Comparison of ENCODE assay signal across 17 mouse cellular contexts in genomic region chr13:73680394-73680793, GRCm38 (mm10). TPM values are rescaled to one million over a fixed set of nuclear protein-coding genes. Genes with fewer than 3 reads are reported as not detected.
DNase-seq lines count a peak whose midpoint lies in the region; ATAC-seq and TF ChIP-seq lines count a peak whose summit lies in the region.
"Had no signal": no experiment of that assay in that cellular context is flagged by ENCODE, and none has a peak within 500 bp of the region (broad histone marks: within the 10 kb centered on the region; RNA-seq: fewer than 3 reads in every experiment).

No protein-coding gene starts in this region.

- H3K4me2 ChIP-seq in liver, embryonic 12.5 days: no peak overlapping the region
- no peak overlapping the region for H3K4me2 ChIP-seq in forebrain, postnatal 0 days (ENCODE audit: low read depth)

- H3K27me3 ChIP-seq in Patski: no peaks in the 10 kb centered on the region
- 0 out of 2 replicates have a peak, but pooled peaks cover 3% of the 10 kb centered on the region for H3K27me3 ChIP-seq in liver, embryonic 12.5 days (replicated peaks)
- H3K27me3 ChIP-seq in forebrain, postnatal 0 days (ENCODE audit: insufficient read depth, low read length): no peaks in the 10 kb centered on the region

- 0% methylated on average over 1 of the region's 1 CpGs for WGBS in liver, embryonic 12.5 days (ENCODE audit: insufficient replicate concordance)
- WGBS in forebrain, postnatal 0 days: 43% methylated on average over 1 of the region's 1 CpGs

- CTCF ChIA-PET in Patski (lab: Charles Lee): interaction anchor here (1.4 to 6.0 kb wide), 4 partner anchors 12 to 34 kb away, joined by 3 to 54 read pairs (median 13); no protein-coding TSS in a partner anchor

- TF ChIP-seq CTCF in Patski (IDR thresholded peaks at IDR 0.05): no peak
- no peak for TF ChIP-seq CTCF in forebrain, postnatal 0 days (IDR thresholded peaks at IDR 0.05; ENCODE audit: low read depth)

- H3K4me3 ChIP-seq in liver, embryonic 12.5 days: no peak overlapping the region
- H3K4me3 ChIP-seq in forebrain, postnatal 0 days (ENCODE audit: low read depth, low read length): no peak overlapping the region
- H3K4me3 ChIP-seq: myocyte had no signal

- no peaks in the 10 kb centered on the region for H3K36me3 ChIP-seq in liver, embryonic 12.5 days
- no peaks in the 10 kb centered on the region for H3K36me3 ChIP-seq in forebrain, postnatal 0 days (ENCODE audit: insufficient read depth)

- peak overlapping the region; percentile 66 for H3K27ac ChIP-seq in liver, embryonic 12.5 days
- H3K27ac ChIP-seq in forebrain, postnatal 0 days (ENCODE audit: low read depth, low read length): no peak overlapping the region

- no peak overlapping the region for H3K9ac ChIP-seq in liver, embryonic 12.5 days
- no peak overlapping the region for H3K9ac ChIP-seq in forebrain, postnatal 0 days

- peaks cover 6% of the 10 kb centered on the region; the same call in 1 of the 2 replicates for H3K4me1 ChIP-seq in liver, embryonic 12.5 days
- H3K4me1 ChIP-seq in forebrain, postnatal 0 days (ENCODE audit: insufficient read depth): no peaks in the 10 kb centered on the region

- intact Hi-C loops in heart, postnatal 14 days (cut with DNase I): no loop called here

- peak; percentile 63 for DNase-seq in 3T3-L1 (ENCODE audit: low read depth, low spot score)
- DNase-seq in Patski (ENCODE audit: low read depth, low spot score): peak; percentile 91
- peak; percentile 93 for DNase-seq in kidney, adult 9 months
- DNase-seq in urinary bladder, postnatal 36 days (ENCODE audit: low spot score in 2 of 2): no peak
- no peak for DNase-seq in spleen, adult 18-20 months
- no peak for DNase-seq in heart, postnatal 14 days
- DNase-seq in forebrain, postnatal 0 days: no peak
- DNase-seq: cerebellum, adult 2 months; heart, adult 18-20 months; heart, postnatal 36 days had no signal

- H3K9me3 ChIP-seq in liver, embryonic 12.5 days (replicated peaks): no peaks in the 10 kb centered on the region
- H3K9me3 ChIP-seq in forebrain, postnatal 0 days (ENCODE audit: low read length): no peaks in the 10 kb centered on the region

- peak; percentile 98 for ATAC-seq in Patski
- ATAC-seq in liver, embryonic 12.5 days: peak; percentile 57
- no peak for ATAC-seq in forebrain, postnatal 0 days

- in situ Hi-C loops in Patski (cut with MboI; ENCODE audit: low pct_unique_long_range_greater_than_20kb): no loop called here

- POLR2A ChIA-PET in Patski (lab: Charles Lee): interaction anchor here (0.9 to 1.2 kb wide), 2 partner anchors 13 to 30 kb away, joined by 3 read pairs; no protein-coding TSS in a partner anchor

RNA-seq across cellular contexts. Expression of gene Slc6a18, which starts 2.6 kb away (rescaled TPM):
- polyA plus RNA-seq in Patski (2021): 23.7 TPM
- polyA plus RNA-seq in liver, embryonic 12.5 days (2016; fragmentation: Nextera tagmentation; extraction: Ambion mirVana): not detected in 2 replicates
- not detected for total RNA-seq in heart, postnatal 14 days (2021)
- not detected in 2 replicates for total RNA-seq in forebrain, postnatal 0 days (2014; rRNA removed)
- polyA plus RNA-seq in forebrain, postnatal 0 days (2015; fragmentation: Nextera tagmentation; extraction: Ambion mirVana): not detected in 2 replicates
- total RNA-seq: ES-E14; heart, adult 18-20 months; heart, postnatal 36 days; layer of hippocampus, adult 18-20 months; megakaryocyte-erythroid progenitor cell, adult 5-6 weeks had no signal
- polyA plus RNA-seq: cerebellum, adult 2 months; frontal cortex, adult 2 months; limb, embryonic 11.5 days; myocyte had no signal

RNA-seq across cellular contexts. Expression of gene Slc6a19, which starts 24.3 kb away (rescaled TPM):
- 20.4 TPM for polyA plus RNA-seq in Patski (2021)
- 0.45 and 0.47 TPM in 2 replicates for polyA plus RNA-seq in liver, embryonic 12.5 days (2016; fragmentation: Nextera tagmentation; extraction: Ambion mirVana)
- total RNA-seq in heart, postnatal 14 days (2021): under 1 TPM in 1 of 2 experiments, not detected in 1; 0.12 TPM
- 0.15 and 0.43 TPM in 2 replicates for total RNA-seq in forebrain, postnatal 0 days (2014; rRNA removed)
- 0.13 and 0.22 TPM in 2 replicates for polyA plus RNA-seq in forebrain, postnatal 0 days (2015; fragmentation: Nextera tagmentation; extraction: Ambion mirVana)
- total RNA-seq: heart, postnatal 36 days had no signal
- polyA plus RNA-seq: limb, embryonic 11.5 days had no signal

RNA-seq across cellular contexts. Expression of gene Slc12a7, which starts 52.5 kb away (rescaled TPM):
- 120 TPM for polyA plus RNA-seq in Patski (2021)
- 10.8 and 11.1 TPM in 2 replicates for polyA plus RNA-seq in liver, embryonic 12.5 days (2016; fragmentation: Nextera tagmentation; extraction: Ambion mirVana)
- 100 to 1,000 TPM; 151 to 165 TPM for total RNA-seq in heart, postnatal 14 days (2021)
- 4.5 and 14.8 TPM in 2 replicates for total RNA-seq in forebrain, postnatal 0 days (2014; rRNA removed)
- 3.7 and 4.9 TPM in 2 replicates for polyA plus RNA-seq in forebrain, postnatal 0 days (2015; fragmentation: Nextera tagmentation; extraction: Ambion mirVana)

RNA-seq across cellular contexts. Expression of gene Tert, which starts 53.7 kb away (rescaled TPM):
- polyA plus RNA-seq in Patski (2021): 3.7 TPM
- polyA plus RNA-seq in liver, embryonic 12.5 days (2016; fragmentation: Nextera tagmentation; extraction: Ambion mirVana): 1.3 and 1.4 TPM in 2 replicates
- total RNA-seq in heart, postnatal 14 days (2021): under 1 TPM; 0.14 to 0.41 TPM
- total RNA-seq in forebrain, postnatal 0 days (2014; rRNA removed): 6.5 and 8.9 TPM in 2 replicates
- 0.86 and 2.4 TPM in 2 replicates for polyA plus RNA-seq in forebrain, postnatal 0 days (2015; fragmentation: Nextera tagmentation; extraction: Ambion mirVana)
- total RNA-seq: heart, postnatal 36 days had no signal

Comparison
In these comparisons a context has a peak if more than half of its experiments do, and no peak if none do; other contexts are left out.
1. DNase-seq: peak in 3T3-L1 (single experiment), Patski (single experiment) and kidney, adult 9 months (single experiment); none in urinary bladder, postnatal 36 days (0 of 2), spleen, adult 18-20 months (0 of 2), heart, postnatal 14 days (0 of 2) and forebrain, postnatal 0 days (single experiment).
2. RNA of gene Slc6a18, which starts 2.6 kb away (polyA plus RNA-seq): 23.7 TPM in Patski (single experiment); not detected in liver, embryonic 12.5 days and not detected in forebrain, postnatal 0 days; every median in the first group is over 10 times any median in the second.
3. RNA of gene Slc6a19, which starts 24.3 kb away (polyA plus RNA-seq): 20.4 TPM in Patski (single experiment); 0.45 to 0.47 TPM in liver, embryonic 12.5 days and 0.13 to 0.22 TPM in forebrain, postnatal 0 days; every median in the first group is over 10 times any median in the second.
4. RNA of gene Slc12a7, which starts 52.5 kb away (polyA plus RNA-seq): 120 TPM in Patski (single experiment); 10.8 to 11.1 TPM in liver, embryonic 12.5 days and 3.7 to 4.9 TPM in forebrain, postnatal 0 days; every median in the first group is over 10 times any median in the second.